Mouse (Mus musculus): Measurements from ENCODE around the gene Odf3l1.
A peak's percentile ranks its signal among the peaks of the same experiment; 100 is the strongest.

DNA sequence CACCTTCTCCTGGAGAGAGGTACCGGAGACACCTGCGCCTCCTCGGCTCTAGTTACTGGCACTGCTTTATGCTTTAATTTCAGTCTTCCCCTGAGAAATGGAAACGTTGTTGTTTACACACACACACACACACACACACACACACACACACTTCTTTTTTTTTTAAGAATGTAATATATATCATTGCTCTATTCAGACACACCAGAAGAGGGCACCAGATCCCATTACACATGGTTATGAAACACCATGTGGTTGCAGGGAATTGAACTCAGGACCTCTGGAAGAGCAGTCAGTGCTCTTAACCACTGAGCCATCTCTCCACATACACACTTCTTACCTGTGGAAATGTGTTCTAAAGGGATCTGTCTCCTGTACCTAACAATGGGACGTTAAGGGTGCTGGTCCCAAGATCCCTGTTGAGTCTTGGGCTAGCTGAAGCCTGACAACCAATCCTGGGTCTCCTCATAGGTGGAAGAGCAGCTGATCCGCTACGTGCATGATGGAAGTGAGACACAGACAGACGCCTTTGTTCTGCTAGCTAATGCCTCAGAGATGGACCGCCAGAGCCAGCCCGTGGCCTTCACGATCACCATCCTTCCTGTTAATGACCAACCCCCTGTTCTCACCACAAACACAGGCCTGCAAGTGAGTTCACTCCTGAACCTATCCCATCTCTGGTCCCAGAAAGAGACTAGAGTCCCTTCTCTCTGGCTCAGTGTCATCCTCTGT, 26.2 kb upstream of the Odf3l1 start:
- TF ChIP-seq CTCF (IDR thresholded peaks at IDR 0.05; ENCODE audit: low read depth) (peak; percentile 36), EP300 (optimal IDR thresholded peaks at IDR 0.05) (no peak)

All from stomach, postnatal 0 days (tissue).